Mouse (Mus musculus) heart, adult 9 months (tissue): ENCODE results near the gene Zc3h14.

Experiments used
- DNase-seq, 2 experiments: peaks; one replicate each; pipeline ENCODE4 v3.0.0; 2022; ENCODE audit warnings: low spot score in 2 of 2

Zc3h14 gene

DNA sequence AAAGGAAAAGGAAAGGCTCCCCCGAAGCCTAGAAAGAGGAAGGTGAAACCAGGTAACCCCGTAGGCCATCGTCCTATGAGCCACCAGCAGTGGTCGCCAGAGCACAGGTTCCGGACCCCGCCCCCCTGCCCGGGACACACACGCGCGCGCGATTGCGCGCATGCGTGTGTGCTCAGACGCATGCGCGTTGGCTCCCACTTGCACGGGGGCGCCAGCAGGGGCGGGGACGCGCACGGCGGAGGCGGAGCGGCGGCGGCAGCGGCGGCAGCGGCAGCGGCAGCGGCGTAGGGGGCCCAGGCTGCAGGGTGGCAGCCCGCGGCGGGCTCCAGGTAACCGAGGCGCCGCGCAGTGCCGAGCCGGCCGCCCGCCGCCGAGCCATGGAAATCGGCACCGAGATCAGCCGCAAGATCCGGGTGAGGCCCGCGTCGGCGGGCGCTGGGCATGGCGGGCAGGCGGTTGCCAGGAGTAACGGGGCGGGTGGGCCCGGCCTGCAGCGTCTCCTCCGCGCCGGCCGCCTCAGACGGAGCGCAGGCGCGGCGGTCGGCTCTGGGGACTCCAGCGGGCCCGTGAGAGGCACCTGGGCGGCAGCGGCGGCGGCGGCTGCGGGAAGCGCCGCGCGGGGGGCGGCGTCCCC, at the start of gene Zc3h14:
Gene Zc3h14, plus strand, starts transcription at position 219 of the 634 bp plus-strand sequence.
- DNase-seq, result peak; percentile 90

DNA sequence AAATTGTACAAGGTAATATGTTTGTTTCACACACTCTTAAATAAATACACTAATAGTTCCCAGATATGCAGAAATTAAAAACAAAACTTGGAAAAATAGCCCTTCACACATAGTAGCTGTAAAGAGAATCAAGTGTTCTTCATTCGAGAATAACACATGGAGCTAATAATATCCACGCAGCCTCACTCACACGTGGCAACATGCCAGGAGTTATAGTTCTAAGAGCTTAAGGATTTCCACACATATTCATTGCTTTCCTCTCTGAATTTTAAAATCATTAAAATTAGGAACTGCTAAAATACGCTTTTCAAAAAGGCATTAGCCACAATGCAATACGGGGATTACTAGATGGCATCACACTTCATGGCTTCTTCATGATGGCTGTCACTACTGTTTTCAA, 49.6 kb upstream of the Zc3h14 start:
- DNase-seq, result no peak

DNA sequence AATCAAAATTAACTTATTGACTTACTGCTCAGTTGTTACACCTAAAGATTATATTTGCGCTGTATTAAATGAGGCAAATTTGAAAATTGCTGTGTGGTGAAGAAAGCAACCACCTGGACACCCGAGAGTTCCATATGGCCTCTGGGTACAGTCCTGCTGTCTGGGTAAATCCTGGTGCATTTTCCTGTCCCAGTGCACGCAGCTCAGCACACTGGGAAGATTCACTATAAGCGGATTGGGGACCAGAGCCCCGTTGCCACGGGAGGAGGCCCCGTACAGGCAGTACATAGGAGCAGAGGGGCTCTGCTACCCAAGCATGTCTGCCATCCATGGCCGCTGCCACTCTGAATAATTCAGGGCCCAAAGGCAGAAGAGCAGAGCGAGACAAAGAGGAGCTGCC, 45.2 kb upstream of the Zc3h14 start:
- no peak for DNase-seq

DNA sequence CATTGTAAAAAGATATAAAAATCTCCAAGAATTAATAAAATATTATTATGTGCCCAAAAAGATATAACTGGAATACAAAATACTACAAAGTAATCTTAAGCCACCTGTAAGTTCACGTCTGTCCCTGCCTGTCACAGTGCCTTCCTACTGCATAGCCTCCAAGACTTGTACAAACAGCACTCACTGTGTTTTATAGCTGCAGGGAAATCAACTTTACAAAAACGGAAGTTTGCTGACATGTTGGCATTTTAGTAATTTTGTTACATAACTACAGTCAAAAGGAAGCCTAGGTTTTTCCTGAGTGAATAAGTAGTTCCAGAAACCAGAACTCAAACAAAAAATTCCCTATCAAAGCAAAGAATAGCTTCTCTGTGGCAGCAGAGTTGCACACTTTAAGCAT, 43.2 kb upstream of the Zc3h14 start:
- DNase-seq, result no peak

DNA sequence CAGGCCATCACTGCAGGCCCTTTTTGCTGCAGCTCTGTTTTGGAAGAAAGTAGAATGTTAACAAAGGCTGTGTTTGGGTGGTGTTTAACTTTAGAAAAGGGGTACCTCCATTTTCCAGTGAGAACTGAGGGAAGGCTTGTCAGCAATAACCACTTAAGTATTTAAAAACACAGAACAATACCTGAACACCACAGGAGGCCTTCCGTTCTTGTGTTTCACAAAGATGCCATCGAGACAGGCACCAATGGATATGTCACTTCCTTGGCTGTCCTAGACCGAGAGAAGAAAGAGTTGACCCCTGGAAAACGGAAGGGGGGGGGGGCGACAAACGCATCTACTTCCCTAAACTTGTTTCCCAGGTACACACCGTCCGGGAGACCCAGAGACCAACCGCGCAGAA, 42.8 kb upstream of the Zc3h14 start:
- no peak for DNase-seq

DNA sequence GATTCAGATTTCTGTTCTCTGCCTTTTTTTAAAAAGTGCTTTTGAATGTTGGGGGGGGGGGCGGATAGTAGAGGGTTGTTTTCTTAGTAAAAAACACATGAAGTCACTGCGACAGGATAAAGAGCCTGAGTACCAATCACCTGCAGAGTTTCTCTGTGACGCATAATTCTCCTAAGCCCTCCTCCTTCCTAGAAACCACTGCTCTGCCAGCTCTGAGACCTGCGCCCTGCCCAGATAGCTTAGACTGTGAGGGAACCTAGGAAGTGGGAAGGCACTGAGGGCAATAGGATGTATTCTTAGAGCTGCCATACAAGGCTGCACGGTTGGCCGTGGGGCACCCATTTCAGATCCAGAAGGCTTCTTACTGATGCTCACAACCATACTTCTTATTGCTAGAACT, 33.9 kb upstream of the Zc3h14 start:
- DNase-seq, result no peak

DNA sequence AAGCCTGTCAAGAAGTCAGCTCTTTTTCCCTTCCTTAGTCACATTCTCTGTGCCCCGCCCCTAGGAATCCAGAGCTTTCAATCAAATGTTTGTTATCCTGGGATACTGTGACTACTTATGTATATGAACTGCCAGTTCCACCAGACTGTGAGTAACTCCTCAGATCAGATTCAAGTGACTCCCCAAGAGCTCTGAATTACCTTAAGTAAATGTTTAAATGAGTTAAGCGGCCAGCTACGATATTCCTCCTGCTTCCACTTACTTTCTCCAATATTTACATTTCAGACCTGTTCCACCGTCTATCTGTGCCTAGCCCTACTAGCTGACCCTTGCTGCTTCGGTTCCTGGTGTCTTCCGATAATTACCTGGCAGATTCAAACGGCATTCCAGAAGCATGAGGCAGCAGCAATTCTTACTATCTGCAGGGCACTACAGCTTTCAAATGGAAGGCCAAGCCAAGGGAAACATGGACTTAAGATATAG, 33.1 kb upstream of the Zc3h14 start:
- DNase-seq, result no peak

DNA sequence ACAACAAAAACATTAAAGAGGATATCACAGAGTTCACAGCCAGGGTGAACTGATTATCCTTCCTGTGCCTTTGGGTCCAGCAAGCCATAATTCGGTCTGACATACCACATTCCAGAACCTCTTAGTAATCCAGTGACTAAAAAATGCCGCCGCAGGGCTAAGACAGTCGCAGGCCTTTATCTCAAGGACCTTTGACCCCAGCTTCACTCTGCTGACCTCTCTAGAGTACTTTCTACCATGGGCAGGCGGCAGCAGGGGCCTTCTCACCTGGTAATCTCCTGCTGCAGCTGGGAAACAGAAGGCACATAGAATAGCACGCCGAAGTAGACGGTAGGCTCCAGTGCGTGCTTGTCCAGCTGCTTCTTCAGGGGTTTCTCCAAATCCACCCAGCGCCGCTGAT, 32.0 kb upstream of the Zc3h14 start:
- DNase-seq, result peak in 1 of 2 experiments; percentile 13

DNA sequence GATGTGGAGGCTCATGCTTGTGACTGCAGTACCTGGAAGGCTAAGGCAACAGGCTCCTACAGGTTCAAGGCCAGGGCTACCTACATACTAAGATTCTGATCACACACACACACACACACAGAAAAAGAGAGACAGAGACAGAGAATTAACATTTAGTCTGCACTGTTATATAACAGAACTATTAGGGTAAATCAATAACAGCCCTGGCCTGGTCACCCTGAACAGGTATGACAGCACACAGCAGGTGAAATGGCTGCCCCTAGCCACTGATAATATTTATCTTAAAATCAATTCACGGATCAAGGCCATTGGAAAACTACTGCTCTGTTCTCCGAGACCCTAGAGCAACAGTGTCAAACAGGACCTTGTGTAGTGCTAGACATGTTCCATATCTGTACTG, 30.6 kb upstream of the Zc3h14 start:
- no peak for DNase-seq

DNA sequence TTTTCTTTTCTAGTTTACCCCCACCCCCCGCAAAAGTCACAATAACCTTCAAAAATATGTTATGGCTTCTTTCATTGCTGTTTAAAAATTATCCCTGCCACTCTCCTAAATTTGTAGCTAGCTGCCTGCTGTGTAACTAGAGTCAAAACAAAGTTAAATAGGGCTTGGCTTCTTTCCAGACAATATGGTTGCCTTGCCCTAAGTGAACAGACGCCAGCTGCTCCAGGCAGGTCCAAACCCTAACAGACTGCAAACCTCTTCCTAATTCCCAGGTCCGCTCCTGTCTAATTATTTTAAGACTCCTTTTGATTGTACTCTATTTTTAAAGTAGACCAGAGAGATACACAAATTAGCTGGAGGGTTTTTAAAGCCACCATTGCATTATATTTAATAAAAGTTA, 26.1 kb upstream of the Zc3h14 start:
- DNase-seq, result no peak

DNA sequence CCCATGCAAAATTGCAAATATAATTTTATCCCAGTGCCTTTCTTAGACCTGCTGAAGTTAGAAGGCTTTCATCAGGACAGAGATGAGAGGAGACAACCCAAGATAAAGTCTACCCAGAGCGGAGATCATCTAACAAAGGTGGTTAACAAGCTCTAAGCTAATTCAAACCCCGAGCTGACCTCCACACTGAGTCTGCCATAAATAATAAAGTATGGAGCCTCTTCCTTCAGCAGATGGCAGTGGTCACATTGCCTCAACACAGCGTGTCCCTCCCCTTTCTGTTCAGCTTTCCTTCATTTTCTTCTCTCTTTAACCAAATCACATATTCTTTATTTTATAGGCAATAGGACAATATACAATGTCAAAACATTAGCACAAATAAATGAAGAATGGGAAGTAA, 25.7 kb upstream of the Zc3h14 start:
- no peak for DNase-seq

DNA sequence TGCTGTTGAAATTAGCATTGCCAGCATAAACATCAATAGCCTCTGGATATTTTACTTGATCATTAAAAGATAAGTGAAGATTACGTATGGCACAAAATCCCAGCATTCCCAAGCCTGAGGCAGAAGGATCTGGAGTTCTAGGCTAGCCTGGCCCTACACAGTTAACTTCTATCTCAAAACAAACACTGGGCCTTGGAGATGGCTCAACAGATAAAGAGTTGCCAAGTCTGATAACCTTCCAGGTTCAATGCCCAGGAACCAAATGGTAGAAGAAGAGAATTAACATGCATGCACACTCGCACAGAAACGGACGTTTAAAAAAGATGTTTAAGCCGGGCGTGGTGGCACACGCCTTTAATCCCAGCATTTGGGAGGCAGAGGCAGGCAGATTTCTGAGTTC, 22.5 kb upstream of the Zc3h14 start:
- DNase-seq, result no peak

DNA sequence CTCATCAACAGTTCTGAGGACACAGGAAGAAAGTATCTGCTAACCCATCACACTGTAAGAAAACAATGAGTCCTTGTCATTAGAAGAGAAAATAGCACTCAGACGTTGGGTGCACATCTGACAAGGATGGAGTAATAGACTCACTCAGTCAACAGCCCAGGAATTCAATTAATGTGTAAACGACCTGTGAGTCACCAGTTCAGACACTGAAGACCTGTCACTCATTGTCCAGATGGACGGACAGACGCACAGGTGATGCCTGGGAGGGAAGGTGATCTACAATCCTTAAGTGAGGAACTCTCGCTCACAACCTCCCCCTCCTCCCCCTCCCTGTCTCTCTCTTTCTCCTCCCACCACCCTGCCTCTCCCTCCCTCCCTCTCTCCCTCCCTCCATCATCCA, 21.8 kb upstream of the Zc3h14 start:
- no peak for DNase-seq

DNA sequence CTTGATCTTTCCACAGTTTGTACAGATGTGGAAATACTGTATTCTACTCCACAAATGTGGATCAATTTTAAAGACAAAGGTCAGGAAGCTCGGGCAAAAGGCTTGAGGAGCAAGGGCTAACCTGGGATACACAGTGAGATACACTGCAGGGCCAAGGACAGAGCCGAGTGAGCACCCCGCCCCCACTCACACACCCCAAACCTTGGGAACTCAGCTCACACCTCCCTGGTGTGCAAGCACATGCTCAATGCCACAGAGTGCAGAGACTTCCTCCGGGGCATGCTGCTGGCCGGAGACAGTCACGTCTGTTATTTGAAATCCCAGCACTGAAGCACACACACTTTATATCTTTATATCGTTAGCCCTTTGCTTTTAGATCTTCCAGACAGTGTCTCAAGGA, 20.7 kb upstream of the Zc3h14 start:
- no peak for DNase-seq

DNA sequence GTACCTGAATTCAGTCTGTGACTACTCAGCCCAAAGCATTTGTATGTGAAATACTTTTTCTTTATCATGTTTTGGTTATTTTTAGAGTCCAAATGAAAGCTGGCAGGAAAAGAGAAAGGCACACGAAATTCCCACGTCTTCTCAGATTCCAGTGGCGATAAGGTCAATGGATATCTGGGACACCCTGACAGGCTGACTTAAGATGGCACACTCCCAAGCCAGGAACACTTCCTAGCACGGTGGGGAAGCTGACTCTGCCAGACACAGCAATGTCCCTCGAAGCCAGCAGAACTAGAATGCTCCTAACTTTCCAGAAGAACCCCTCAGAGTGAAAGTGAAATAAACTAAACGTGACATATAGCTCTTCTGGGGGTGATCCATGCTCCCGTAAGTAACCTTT, 19.6 kb upstream of the Zc3h14 start:
- no peak for DNase-seq

DNA sequence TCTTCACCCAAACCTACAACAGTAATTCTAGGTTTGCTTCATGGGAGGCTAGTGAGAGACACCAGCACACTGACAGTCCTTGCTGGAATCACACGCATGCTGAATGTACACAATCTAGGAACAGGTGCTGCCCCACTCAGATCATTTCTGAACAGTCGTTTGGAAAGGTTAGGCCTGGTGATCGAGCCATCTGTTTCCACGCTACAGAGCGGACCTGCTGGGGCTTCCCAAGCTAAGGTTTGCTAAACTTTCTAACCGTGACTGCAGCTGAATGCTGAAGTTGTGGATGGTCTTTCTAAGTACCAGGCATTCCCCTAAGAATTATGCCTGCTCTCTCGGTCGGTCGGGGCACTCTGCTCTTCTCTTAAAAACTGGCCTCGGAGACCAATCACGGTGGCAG, 16.1 kb upstream of the Zc3h14 start:
- no peak for DNase-seq

DNA sequence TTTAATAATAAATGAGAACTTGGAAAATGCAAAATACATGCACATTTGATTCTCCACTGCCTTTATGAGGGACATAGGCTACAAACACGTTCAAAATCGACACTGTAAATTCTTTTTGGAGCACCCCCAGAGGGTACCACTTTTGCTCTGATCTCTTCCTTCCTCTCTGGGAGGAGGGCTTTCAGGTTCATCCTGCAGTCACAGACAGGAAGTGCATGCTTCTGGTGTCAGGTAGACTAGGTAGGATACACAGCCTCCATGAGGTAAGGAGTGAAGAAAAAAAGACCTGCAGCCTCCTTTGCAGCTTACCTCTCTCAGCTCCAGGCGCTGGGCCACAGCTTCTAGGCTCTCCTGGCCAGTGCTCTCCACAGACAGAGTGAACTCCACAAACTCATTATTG, 13.6 kb upstream of the Zc3h14 start:
- DNase-seq, result no peak

DNA sequence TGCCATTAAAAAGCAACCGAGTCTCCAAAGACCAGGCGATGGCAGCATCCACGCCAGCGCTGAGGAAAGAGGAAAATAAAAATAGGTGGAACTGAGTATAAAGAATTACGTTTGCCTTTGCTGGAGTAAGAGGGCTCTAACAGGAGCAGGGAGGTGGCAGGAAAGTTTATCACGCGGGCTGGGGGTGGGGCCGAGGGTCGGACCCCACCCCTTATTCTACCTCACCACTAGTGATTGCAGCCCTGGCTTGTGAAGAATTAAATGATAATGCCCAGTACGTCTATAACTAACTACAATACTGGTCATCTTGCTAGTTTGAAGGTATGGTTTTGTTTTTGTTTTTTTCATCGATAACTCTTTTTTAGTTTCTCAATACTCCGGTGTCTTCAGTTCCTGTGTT, 13.0 kb upstream of the Zc3h14 start:
- no peak for DNase-seq

DNA sequence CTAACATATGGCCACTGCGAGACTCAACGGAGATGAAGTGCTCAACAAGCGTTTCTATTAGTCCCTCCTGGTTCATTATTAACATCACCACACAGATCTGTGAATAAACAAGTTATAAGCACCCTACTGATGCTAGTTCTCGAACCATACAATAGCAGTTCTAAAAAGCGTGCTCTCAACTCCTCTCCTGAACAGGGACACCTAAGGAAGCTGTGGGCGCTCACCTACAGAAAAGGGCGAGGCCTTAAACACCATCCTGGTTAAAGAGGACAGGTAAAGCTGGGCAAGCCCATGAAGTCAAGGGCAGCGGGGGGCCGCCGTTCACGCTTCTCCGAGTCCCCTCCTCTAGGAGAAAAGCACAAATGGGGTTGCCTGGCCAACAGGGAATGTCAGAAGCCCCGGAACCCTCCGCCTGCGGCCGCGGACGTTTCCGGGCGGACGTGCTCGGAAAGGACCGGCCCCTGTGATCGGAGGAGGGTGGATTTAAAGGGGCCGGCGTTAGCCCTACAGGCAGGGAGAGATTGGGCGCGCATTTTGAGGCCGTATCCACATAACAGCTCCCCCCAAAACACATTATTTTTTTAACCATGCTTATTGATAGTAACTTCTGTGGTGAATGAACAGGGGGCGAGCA, 12.4 kb upstream of the Zc3h14 start:
- peak; percentile 78 to 79 for DNase-seq

DNA sequence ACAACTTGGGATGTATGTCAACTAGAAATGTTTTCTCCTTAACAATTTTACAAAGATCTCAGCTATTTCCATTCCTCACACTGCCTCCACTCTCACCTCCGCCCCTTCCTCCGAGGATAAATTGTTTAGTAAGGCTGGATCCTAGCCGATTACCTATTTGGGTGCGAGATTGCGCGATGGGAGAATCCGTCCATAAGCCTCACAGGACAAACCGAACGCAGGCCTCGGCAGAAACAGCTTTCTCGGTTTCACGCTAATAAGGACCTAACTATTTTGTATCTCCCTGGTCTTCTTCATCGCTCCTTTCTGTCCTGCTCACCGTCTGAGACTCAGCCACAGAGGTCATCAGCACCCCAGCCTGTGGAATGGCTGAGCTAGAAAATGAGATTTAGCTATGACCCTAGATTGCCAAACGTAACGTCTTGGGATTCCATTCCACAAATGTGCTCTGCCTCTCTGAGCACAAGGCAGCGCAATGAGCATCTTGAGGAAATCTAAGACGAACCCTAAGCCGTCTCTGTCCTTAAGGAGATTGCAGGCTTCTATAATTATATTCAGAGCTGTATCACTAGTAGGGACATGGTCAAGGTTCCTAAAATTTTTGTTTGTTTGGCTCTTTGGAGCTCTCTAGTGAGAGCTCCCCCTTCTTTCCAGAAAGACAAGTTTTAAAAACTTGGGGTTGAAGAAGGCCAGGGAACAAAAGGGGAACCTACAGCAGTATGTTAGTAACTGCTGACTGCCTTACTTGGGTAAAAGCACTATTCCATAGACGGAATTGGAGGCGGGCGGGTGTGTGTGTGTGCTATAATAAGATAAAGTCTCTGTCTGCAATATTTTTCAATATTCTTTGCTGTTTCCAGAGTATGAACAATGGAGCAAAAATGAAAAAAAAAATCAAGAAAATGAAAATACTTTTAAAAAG, 11.6 kb upstream of the Zc3h14 start:
- no peak for DNase-seq

DNA sequence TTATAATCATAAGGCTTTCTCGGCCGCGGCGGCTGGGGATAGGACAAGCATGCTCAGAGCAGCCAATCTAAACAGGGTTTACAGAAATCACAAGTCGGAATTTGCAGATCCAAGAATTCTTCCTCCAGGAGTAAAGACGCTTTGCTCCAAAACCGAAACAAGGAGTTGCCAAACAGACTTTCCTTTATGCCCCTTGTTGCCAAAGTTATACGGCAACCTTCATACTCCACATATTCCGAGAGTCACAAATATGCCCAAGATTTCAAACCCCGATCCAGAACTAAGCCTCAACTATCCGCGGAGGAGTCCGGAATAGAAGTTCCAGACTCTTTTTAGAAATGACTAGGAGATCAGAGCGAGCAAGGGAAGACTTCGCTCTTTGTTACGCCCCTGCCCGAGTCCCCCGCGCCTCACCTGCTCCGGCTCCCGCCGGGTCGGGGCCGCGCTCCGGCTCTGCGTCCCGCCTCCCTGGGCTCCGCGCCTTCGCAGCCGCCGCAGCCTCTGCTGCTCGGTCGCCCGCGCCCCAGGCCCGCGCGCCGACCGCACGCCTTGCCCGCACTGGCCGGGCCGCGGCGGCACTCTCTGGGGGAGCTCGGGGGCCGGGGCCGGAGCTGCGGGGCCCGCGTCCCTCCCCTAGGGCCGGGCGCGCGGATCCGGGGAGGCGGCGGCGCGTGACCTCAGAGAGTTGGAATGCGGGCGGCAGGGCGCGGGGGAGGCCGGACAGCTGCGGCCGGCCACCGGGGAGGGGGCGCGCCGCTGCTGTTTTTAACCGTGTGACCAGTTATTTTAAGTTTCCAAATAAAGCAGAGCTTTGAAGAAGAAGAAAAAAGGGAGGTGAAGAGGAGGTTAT, 9.6 kb upstream of the Zc3h14 start, which contains the start of gene Ptpn21:
Gene Ptpn21, minus strand, starts transcription at position 455 of the 850 bp plus-strand sequence.
- DNase-seq, result peak; percentile 63 to 72
